Mouse (Mus musculus) CH12.LX (cell line): ENCODE results near the gene Gripap1. TPM values are rescaled to one million over a fixed set of nuclear protein-coding genes. Genes with fewer than 3 reads are reported as not detected.
"Not testable (repeated sequence)": the region's sequence is repeated elsewhere in the genome, so short reads cannot be mapped to it uniquely, and the experiment has no call there.

ENCODE experiments used
- DNase-seq: peaks from one replicate; pipeline ENCODE4 v3.0.0-alpha.2; 2013; ENCODE audit errors: extremely low read depth
- H3K27ac ChIP-seq: 2 replicates; pipeline ENCODE4 v1.5.1; 2012; ENCODE audit warnings: low read depth, mild to moderate bottlenecking, control low read depth, moderate library complexity; ENCODE audit not compliant: insufficient read depth
- H3K27me3 ChIP-seq: replicated peaks from 2 replicates; pipeline ENCODE3; 2012; ENCODE audit warnings: inconsistent platforms
- H3K36me3 ChIP-seq, 2 experiments: replicated peaks in 1 of 2; 2 replicates each; pipeline versions ENCODE3 to v1.6.1; 2012; ENCODE audit warnings: inconsistent platforms in 1 of 2, low read length in 1 of 2, mild to moderate bottlenecking in 1 of 2, mixed read lengths in 1 of 2, moderate library complexity in 1 of 2; ENCODE audit not compliant: control insufficient read depth in 1 of 2, insufficient read depth in 1 of 2
- H3K4me1 ChIP-seq, 2 experiments: 2 replicates each; pipeline ENCODE4 v1.6.1; 2012; ENCODE audit warnings: inconsistent platforms in 1 of 2, moderate library complexity in 1 of 2; ENCODE audit not compliant: insufficient read depth in 2 of 2, control insufficient read depth in 1 of 2
- H3K4me2 ChIP-seq: 2 replicates; pipeline ENCODE4 v1.6.1; 2012; ENCODE audit warnings: low read depth, mild to moderate bottlenecking, control low read depth; ENCODE audit not compliant: poor library complexity, insufficient read depth, severe bottlenecking
- H3K4me3 ChIP-seq, 3 experiments: fragments of 150-350 bp in 1 of 3; sonication (generic) in 1 of 3; replicated peaks in 1 of 3; 2 replicates each; pipeline versions ENCODE3 to v1.5.1; 2011 to 2012; ENCODE audit warnings: low read depth in 2 of 3, low read length in 2 of 3, mild to moderate bottlenecking in 2 of 3, moderate library complexity in 2 of 3, control low read depth in 1 of 3, improper control_type of control experiment in 1 of 3, inconsistent platforms in 1 of 3, mixed read lengths in 1 of 3; ENCODE audit not compliant: poor library complexity in 1 of 3
- H3K79me2 ChIP-seq: replicated peaks from 2 replicates; pipeline ENCODE4 v1.6.1; 2012; ENCODE audit warnings: mild to moderate bottlenecking, moderate library complexity; ENCODE audit not compliant: control insufficient read depth, poor library complexity, insufficient read depth, severe bottlenecking; ENCODE audit errors: extremely low read depth
- H3K9ac ChIP-seq: 2 replicates; pipeline ENCODE4 v1.6.1; 2012; ENCODE audit warnings: low read depth, mild to moderate bottlenecking, control low read depth, moderate library complexity; ENCODE audit not compliant: insufficient read depth
- H3K9me3 ChIP-seq: replicated peaks from 2 replicates; pipeline ENCODE3; 2012; ENCODE audit warnings: low read length, inconsistent platforms, mixed read lengths
- CTCF ChIP-seq, 2 experiments: IDR thresholded peaks in 1 of 2; conservative IDR thresholded peaks in 1 of 2; 2 replicates each; pipeline ENCODE4 v1.5.1; 2011 to 2012; ENCODE audit warnings: low read depth in 2 of 2, low read length in 2 of 2, improper control_type of control experiment in 1 of 2, inconsistent platforms in 1 of 2, mild to moderate bottlenecking in 1 of 2, moderate library complexity in 1 of 2
- ELF1 ChIP-seq: IDR thresholded peaks from 2 replicates; pipeline ENCODE4 v1.6.1; 2014; ENCODE audit warnings: low read depth, mild to moderate bottlenecking, inconsistent platforms, low read length, improper control_type of control experiment
- HCFC1 ChIP-seq: IDR thresholded peaks from 2 replicates; pipeline ENCODE4 v1.6.1; 2012; ENCODE audit warnings: low read depth, mild to moderate bottlenecking, inconsistent platforms, low read length, improper control_type of control experiment
- MAZ ChIP-seq: IDR thresholded peaks from 2 replicates; pipeline ENCODE4 v1.6.1; 2012; ENCODE audit warnings: low read depth, mild to moderate bottlenecking, inconsistent platforms, low read length, improper control_type of control experiment, moderate library complexity
- MXI1 ChIP-seq: IDR thresholded peaks from 2 replicates; pipeline ENCODE4 v1.6.1; 2011; ENCODE audit warnings: mild to moderate bottlenecking, low read depth, low read length, improper control_type of control experiment
- MYC ChIP-seq: IDR thresholded peaks from 2 replicates; pipeline ENCODE4 v1.6.1; 2011; ENCODE audit warnings: low read depth, mild to moderate bottlenecking, improper control_type of control experiment, low read length
- NELFE ChIP-seq: IDR thresholded peaks from 2 replicates; pipeline ENCODE4 v1.6.1; 2011; ENCODE audit warnings: low read depth, low read length, improper control_type of control experiment
- NRF1 ChIP-seq: IDR thresholded peaks from 2 replicates; pipeline ENCODE4 v1.6.1; 2014; ENCODE audit warnings: low read depth, mild to moderate bottlenecking, inconsistent platforms, low read length, improper control_type of control experiment, moderate library complexity
- POLR2A ChIP-seq: IDR thresholded peaks from 2 replicates; pipeline ENCODE4 v1.6.1; 2011; ENCODE audit warnings: low read depth, mild to moderate bottlenecking, improper control_type of control experiment, low read length
- RAD21 ChIP-seq: IDR thresholded peaks from 2 replicates; pipeline ENCODE4 v1.6.1; 2011; ENCODE audit warnings: low read depth, mild to moderate bottlenecking, low read length, improper control_type of control experiment, moderate library complexity
- TCF12 ChIP-seq: IDR thresholded peaks from 2 replicates; pipeline ENCODE4 v1.6.1; 2014; ENCODE audit warnings: low read depth, mild to moderate bottlenecking, inconsistent platforms, low read length, improper control_type of control experiment
- USF2 ChIP-seq: conservative IDR thresholded peaks from 2 replicates; pipeline ENCODE4 v1.6.1; 2011; ENCODE audit warnings: low read depth, low read length, improper control_type of control experiment
- dilution Hi-C: fragments of 300-500 bp; cut with MboI; formaldehyde crosslinking; loops from 2 replicates; pipeline ENCODE4 v1.14.3; 2020; ENCODE audit warnings: low sequenced_read_pairs; ENCODE audit not compliant: extremely low pct_unique_long_range_greater_than_20kb, extremely low pct_ligation_motif_present
- in situ Hi-C: fragments of 300-500 bp; cut with MboI; formaldehyde crosslinking; loops from 3 replicates; pipeline ENCODE4 v1.14.3; 2019; ENCODE audit warnings: low sequenced_read_pairs, low pct_ligation_motif_present, low pct_unique_long_range_greater_than_20kb, mixed read lengths
- polyA plus RNA-seq: library from polyadenylated mRNA; unstranded; fragments of >175 nt; gene quantifications from 2 replicates; pipeline ENCODE4 v1.2.1, GENCODE M21; 2012; ENCODE audit warnings: low read depth; ENCODE audit not compliant: insufficient read length
- total RNA-seq, 2 experiments: library from RNA; depleted of rRNA; stranded (reverse); fragments of 300-350 nt in 1 of 2; fragments of >200 nt in 1 of 2; gene quantifications; 2 replicates each; pipeline ENCODE4 v1.2.3; 2012 to 2014

Gene Gripap1
- total and polyA plus RNA-seq, 3 experiments: 15.7 to 49.4 (median 25.5) TPM

- DNase-seq: peak; percentile 45
These were observed 39.0 kb upstream of the Gripap1 start, which contains the start of gene Ccdc120 for GRCm38 (mm10) chrX:7750432-7751116. Gene Ccdc120 (minus strand): TSS chrX:7750905.

GRCm38 (mm10) chrX:7753627-7754026, 35.9 kb upstream of the Gripap1 start:
- H3K9ac ChIP-seq, in situ Hi-C loops, H3K27me3 ChIP-seq, H3K9me3 ChIP-seq, H3K27ac ChIP-seq, H3K4me3 ChIP-seq, dilution Hi-C loops, H3K4me2 ChIP-seq: not testable (repeated sequence)
- TF ChIP-seq RAD21 (peak; percentile 9), CTCF (conservative IDR thresholded peaks at IDR 0.05 in 1 of 2, IDR thresholded peaks at IDR 0.05 in 1 of 2; ENCODE audit: low read depth in 2 of 2, low read length in 2 of 2) (peak in 1 of 2 experiments; percentile 42; a peak in 2 of 4 replicates)
- TF ChIP-seq, all 38 proteins: peak for 2; not testable (repeated sequence) for 36
- H3K36me3 ChIP-seq, DNase-seq, H3K79me2 ChIP-seq: not testable (repeated sequence)
- H3K4me1 ChIP-seq: peaks cover 0 to 11% of the 10 kb centered on the region in 2 experiments; a peak in 3 of 4 replicates

More at GRCm38 (mm10) chrX:7750432-7751116, 39.0 kb upstream of the Gripap1 start, which contains the start of gene Ccdc120:
- in situ Hi-C loops: no loop called here
- peak; percentile 82 for TF ChIP-seq NRF1
- TF ChIP-seq USF2: no peak
- TF ChIP-seq, all 38 proteins: peak for 1
- H3K36me3 ChIP-seq: no peaks in the 10 kb centered on the region
- no peaks in the 10 kb centered on the region for H3K79me2 ChIP-seq
- H3K4me1 ChIP-seq: peaks cover 2 to 19% of the 10 kb centered on the region in 2 experiments; a peak in 3 of 4 replicates
- H3K9me3 ChIP-seq: no peaks in the 10 kb centered on the region
- peak within 1 kb of the TSS; percentile 72 for H3K4me2 ChIP-seq
- dilution Hi-C loops: no loop called here
- H3K27ac ChIP-seq: no peak within 1 kb of the TSS
- no peaks in the 10 kb centered on the region for H3K27me3 ChIP-seq
- peak within 1 kb of the TSS; percentile 49 to 88 (median 64) for H3K4me3 ChIP-seq
- H3K9ac ChIP-seq: peak within 1 kb of the TSS; percentile 67; the same call in 1 of the 2 replicates

DNA sequence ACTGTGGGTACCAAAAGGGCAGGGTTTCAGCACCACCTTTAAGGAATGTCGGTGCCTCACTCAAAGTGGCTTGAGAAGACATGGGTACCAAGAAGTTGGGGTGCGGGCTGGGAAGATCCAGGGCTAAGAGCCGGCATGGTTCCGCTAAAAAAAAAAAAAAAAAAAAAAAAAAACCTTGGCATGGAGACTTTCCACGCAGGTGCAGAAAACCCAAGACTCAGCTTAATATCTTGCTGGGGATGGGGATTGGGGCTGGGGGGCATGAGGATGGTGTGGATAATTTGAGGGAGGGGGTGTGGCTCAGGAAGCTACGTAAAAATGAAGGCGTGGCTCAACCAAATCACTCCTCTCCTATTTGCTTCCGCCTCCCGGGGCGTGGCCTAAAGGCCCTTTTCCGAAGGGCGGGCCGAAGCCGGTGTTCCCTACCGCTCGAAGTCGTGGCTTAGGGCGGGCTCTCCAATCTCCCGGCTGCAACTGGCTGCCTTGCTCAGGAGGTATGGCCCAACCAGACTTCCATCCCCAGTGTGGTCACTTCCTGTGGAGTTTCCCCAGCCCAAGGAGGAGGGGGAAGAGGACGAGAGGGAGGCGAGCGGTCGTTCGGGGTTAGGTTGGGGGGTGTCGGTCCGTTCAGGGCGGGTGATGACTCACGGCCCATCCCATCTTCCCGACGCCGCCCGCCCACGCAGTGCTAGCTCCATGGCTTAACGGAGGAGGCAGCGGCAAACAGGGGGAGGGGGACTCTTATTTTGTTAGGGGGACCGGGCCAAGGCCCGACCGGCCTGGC, 27.2 kb upstream of the Gripap1 start, which contains the start of gene Tfe3:
Gene Tfe3, plus strand, starts transcription at position 424 of the 784 bp plus-strand sequence.
- Histone ChIP-seq H3K9ac (peak within 1 kb of the TSS; percentile 66), H3K4me2 (peak within 1 kb of the TSS; percentile 86), H3K36me3 (peaks cover 15 to 19% of the 10 kb centered on the region in 2 experiments), H3K4me1 (peaks cover 2 to 19% of the 10 kb centered on the region in 2 experiments; a peak in 3 of 4 replicates), H3K9me3 (no peaks in the 10 kb centered on the region), H3K27me3 (no peaks in the 10 kb centered on the region), H3K27ac (peak within 1 kb of the TSS; percentile 49), H3K4me3 (peak within 1 kb of the TSS; percentile 66 to 88 (median 70)), H3K79me2 (peaks cover 20% of the 10 kb centered on the region)
- peak; percentile 92 for DNase-seq
- dilution Hi-C loops: no loop called here
- in situ Hi-C loops: no loop called here
- peak; percentile 55 for TF ChIP-seq NELFE
- TF ChIP-seq NRF1: no peak
- peak; percentile 26; the same call in 1 of the 2 replicates for TF ChIP-seq ELF1
- no peak for TF ChIP-seq MYC
- TF ChIP-seq TCF12: peak; percentile 27; the same call in 1 of the 2 replicates
- TF ChIP-seq HCFC1: peak; percentile 23; the same call in 1 of the 2 replicates
- TF ChIP-seq MXI1: no peak
- peak; percentile 70 for TF ChIP-seq POLR2A
- TF ChIP-seq MAZ: peak; percentile 77; the same call in 1 of the 2 replicates
